Mouse (Mus musculus) myocyte (in vitro differentiated cells): ENCODE measurements around the gene Ensa.

Experiments used
- POLR2A ChIP-seq: IDR thresholded peaks from one replicate; pipeline ENCODE4 v1.6.1; 2011; ENCODE audit warnings: low read depth, mild to moderate bottlenecking, control low read depth, moderate library complexity; ENCODE audit not compliant: insufficient read length
- TCF12 ChIP-seq: IDR thresholded peaks from one replicate; pipeline ENCODE4 v1.6.1; 2011; ENCODE audit warnings: mild to moderate bottlenecking, control low read depth; ENCODE audit not compliant: poor library complexity, insufficient read depth, severe bottlenecking
- USF1 ChIP-seq: IDR thresholded peaks from one replicate; pipeline ENCODE4 v1.6.1; 2011; ENCODE audit warnings: low read depth, mild to moderate bottlenecking, control low read depth, moderate library complexity

DNA sequence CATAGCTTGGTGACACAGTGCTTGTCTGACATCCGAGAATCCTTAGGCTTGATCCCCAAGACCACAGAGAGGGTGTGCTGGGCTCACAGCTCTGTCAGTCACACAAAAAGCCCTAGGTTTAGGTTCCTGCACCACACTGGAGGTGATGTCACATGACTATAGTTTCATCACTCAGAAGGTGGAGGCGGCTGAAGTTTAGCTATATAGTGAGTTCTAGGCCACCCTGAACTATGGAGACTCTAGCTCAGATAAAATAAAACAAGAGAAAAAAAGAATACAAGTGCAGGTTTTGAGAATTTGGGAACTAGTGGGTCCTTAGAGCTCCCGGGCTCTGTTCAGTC is 26.2 kb downstream of the Ensa start:
- TF ChIP-seq TCF12 (no peak), USF1 (peak; percentile 39), POLR2A (no peak)
